Mouse (Mus musculus) heart, postnatal 36 days (tissue): ENCODE results near the gene Rpl9-ps1. TPM values are rescaled to one million over a fixed set of nuclear protein-coding genes. Genes with fewer than 3 reads are reported as not detected.
A peak's percentile ranks its signal among the peaks of the same experiment; 100 is the strongest.

Source experiments
- DNase-seq, 2 experiments: peaks; one replicate each; pipeline ENCODE4 v3.0.0; 2021 to 2022
- intact Hi-C: fragments of 180-260 bp; cut with DNase I; formaldehyde crosslinking; loops from one replicate; pipeline ENCODE4 v1.15.1; 2025
- total RNA-seq, 2 experiments: library from RNA; stranded (reverse); gene quantifications; 2 replicates each; pipeline ENCODE4 v1.2.3; 2021

Gene Rpl9-ps1
- not detected for total RNA-seq

DNA sequence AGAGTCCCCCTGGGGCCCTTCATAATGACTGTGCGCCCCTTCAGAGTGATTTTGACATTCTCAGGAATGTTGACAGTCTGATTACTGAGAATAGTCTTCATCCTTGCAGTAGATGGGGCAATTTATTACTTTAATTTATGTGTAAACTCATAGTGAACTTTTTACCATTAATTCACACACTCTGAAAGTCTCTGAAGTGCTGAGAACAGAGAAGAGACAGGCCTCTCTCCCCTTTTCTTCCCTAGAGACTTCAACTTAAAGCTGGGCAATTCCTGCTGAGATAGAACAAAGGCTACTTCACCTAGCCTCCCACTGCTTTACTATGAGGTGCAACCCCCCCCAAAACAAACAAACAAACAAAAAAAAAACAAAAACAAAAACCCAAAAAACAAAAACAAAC, at the start of gene Rpl9-ps1:
Gene Rpl9-ps1, minus strand, starts transcription at position 101 of the 400 bp plus-strand sequence.
- intact Hi-C loops: no loop called here

DNA sequence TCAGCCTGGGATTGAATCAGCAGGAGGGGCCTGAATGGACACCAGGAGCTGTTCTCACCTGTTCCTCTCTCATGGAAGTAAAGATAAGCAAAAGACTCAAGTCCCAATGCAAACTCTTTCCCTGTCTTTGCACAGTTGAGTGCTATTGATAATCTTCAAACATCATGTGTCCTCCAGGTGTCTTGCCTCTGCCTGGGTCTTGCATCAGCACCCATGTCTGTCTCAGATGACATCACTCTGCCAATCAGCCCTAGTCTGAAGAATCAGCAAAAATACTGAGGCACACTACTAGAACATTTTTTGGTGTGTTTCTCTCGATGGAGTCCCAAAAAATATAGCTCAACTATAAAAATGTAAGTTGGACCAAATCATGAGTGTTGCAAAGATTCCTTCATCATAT, 46.6 kb upstream of the Rpl9-ps1 start:
- intact Hi-C loops: no loop called here
- DNase-seq: no peak

More for the DNA sequence above, at the start of gene Rpl9-ps1:
- no peak for DNase-seq

- intact Hi-C loops: no loop called here
- no peak for DNase-seq
These were observed 44.5 kb upstream of the Rpl9-ps1 start for GRCm38 (mm10) chr11:83689918-83690317.

DNA sequence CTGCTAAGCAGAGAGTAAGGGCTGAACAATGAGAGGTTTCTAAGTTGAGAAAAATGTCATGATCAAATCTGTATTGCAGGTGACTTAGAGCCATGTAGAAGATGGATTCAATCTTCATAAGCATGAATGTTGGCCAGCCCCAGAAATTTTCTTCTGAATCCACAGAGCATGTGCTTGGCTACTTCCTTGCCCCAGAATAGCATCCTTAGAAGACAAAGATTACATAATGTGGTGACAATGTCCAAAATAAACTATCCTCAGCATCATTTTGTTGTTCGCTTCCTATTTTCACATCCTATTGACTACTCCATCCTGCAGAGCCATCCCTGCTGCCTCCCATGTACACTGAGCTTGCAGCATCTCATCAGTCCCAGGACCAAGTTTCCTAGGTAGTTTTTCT, 30.2 kb upstream of the Rpl9-ps1 start:
- intact Hi-C loops: loop anchor here (1.0 kb wide), 1 partner anchor 21 kb away; no protein-coding TSS in a partner anchor
- no peak for DNase-seq

DNA sequence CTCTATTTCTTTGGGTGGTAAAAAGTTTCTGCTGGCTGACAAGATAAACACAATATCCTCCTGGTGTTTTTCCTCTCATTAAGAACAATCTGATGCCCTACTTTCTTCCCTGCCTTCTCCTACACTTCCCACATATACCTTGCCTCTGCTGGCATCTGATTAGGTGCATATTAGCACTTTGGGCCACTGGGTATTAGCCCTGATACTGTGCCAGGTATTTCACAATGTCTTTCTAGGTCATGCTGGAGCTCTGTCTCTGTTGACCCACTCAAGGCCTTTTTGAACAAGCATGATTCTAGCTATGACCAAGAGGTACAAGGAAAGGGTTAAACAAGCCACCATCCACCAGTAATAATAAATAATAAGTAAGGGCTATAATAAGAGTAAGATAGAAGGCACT, 26.3 kb upstream of the Rpl9-ps1 start:
- DNase-seq: no peak
- intact Hi-C loops: no loop called here

- DNase-seq: no peak
- intact Hi-C loops: no loop called here
These were observed 18.1 kb upstream of the Rpl9-ps1 start for GRCm38 (mm10) chr11:83663532-83663931.

DNA sequence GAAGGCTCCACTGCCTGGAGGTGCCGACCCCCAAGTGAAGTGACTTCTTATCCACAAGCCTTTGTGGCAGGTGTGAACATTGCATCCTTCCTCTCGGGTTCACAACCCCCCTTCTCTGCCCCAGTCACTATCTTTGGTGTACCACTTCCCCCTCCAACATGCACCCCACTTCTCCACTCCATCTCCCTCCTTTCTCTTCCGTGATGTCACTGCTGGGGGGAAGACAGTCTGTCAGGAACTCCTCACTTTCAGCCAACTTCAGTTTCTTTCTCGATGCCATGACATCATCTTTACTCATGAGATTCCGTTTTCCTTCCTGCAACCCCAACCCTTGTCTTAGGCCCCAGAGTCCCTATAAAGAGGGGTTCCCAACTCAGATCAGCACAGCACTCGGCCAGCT, 16.8 kb upstream of the Rpl9-ps1 start, which contains the start of gene Ccl4:
Gene Ccl4, plus strand, starts transcription at position 381 of the 400 bp plus-strand sequence.
- DNase-seq: no peak
- intact Hi-C loops: no loop called here

DNA sequence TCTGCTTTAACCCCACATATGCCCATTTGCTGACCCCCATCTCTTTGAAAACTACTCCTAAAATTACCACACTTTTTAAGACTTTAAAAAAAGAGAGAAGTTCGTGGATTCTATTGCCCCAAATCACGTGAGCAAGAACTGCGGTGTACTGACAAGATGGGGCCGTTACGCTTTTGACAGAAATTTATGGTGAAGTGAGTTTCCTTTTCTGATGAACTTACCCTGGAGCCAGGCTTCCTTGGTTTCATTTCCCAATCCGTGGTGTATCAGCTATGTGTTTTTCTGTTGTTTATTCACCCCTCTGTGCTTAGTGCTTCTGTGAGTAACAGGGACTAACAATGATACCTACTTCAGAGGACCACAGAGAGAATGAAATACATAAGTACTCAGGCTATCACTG, 13.4 kb upstream of the Rpl9-ps1 start:
- DNase-seq: no peak

GRCm38 (mm10) chr11:83657508-83657907, 12.1 kb upstream of the Rpl9-ps1 start:
- DNase-seq: no peak
- intact Hi-C loops: no loop called here

More for the DNA sequence above, 13.4 kb upstream of the Rpl9-ps1 start:
- intact Hi-C loops: no loop called here

DNA sequence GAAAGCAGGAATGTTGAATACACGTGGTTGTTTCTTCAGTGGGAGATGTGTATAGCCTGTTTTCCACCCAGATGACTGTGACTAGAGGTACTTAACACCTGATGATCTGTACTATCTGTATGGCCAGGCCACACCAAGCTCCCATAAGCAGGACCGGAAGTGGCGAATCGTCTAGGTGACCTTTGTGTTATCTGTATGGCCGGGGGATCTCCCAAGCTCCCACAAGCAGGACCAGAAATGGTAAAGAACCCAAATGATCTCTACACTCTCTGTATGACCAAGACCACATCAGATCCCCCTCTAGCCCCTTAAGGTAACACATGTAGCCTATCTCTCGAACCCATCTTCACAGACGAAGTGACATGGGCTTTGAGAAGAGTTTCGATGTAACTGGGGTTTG, 9.2 kb upstream of the Rpl9-ps1 start:
- no peak for DNase-seq
- intact Hi-C loops: no loop called here

- no peak for DNase-seq
- intact Hi-C loops: no loop called here
These were observed 4.0 kb upstream of the Rpl9-ps1 start, which contains the start of gene Ccl3 for GRCm38 (mm10) chr11:83649305-83649841. Ccl3 (minus strand) TSS chr11:83649355.

GRCm38 (mm10) chr11:83646356-83647149, 1.1 kb upstream of the Rpl9-ps1 start:
- DNase-seq: no peak
- intact Hi-C loops: no loop called here

DNA sequence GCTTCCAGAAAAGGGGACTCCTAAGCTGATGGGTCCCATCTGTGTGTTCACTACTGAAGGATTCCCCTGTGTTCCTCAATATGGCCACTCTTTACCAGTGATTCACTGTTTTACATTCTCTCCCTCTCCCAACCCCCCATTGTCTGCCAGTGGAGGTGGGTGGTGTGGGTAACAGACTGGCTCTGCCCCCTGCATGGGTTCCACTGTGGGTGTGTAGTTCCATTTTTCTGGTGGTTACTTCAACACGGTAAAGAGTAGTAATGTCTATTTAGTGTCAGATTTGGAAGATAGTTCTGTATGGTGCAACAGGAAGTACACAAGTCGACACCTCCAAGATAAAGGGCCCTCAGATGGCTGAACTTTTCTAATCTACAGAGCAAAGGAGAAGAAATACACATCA, 4.2 kb downstream of the Rpl9-ps1 start:
- no peak for DNase-seq
- intact Hi-C loops: no loop called here

- intact Hi-C loops: no loop called here
- DNase-seq: no peak
These were observed 5.3 kb downstream of the Rpl9-ps1 start for GRCm38 (mm10) chr11:83640141-83640540.

DNA sequence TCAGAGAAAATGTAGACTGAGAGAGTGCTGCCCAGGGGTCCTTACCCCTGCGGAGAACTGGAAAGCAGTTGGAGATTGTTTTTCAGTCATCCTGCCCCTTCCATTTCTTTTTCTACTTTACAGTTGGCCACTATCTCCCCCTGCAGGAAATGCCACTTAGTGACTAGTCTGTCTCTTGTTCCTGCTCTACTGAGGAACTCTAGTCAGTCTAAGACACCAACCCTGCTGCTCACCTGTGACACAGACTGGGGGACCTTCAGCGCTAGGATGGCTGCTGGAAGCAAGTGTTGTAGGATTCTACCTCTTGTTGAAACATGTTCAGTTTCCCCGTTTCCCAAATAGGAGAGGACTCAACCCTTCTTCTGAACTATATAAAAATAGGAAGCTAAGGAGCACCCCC, 5.9 kb downstream of the Rpl9-ps1 start:
- no peak for DNase-seq
- intact Hi-C loops: loop anchor here (2.0 kb wide), 1 partner anchor 99 kb away; no protein-coding TSS in a partner anchor

DNA sequence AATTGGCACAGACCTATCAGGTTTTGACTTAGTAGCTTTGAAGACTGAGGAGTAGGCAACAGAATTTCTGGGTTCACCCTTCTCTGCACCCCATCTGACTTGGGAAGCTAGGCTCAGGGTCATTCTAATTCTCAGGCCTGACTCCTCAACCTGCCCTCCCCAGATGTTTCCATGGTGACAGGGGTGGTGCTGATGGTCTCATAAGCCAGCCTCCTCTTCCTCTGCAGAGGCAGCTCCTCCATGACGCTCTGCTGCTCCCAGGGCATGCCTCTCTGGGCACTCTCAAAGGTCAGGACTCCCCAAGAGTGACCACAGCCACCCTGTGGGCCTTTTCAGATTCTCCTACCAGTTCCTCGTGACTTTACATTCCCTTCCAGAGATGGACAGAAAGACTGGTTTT, 6.5 kb downstream of the Rpl9-ps1 start:
- no peak for DNase-seq

DNA sequence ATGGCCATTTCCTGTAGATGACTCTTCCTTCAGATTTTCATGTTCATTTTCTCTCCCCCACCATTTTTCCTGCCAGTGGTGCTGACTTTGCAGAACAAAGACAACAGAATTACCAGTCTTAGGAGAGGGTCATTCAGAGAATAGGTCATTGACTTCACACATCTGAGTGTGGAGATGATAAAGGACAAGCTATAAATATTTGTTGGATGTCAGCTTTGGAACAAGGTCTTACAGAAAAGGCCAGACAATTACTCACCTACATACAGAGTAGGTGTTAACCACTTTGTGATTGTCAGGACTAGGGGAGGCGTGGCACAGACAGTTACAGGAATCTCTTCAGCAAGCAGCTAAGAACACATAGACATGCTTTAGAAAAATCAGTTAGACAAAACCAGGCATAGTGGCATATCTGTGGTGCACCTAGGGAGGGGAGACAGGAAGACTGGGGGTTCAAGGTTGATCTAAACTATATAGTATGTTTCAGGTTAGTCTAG, 8.6 kb downstream of the Rpl9-ps1 start:
- intact Hi-C loops: no loop called here

More for the DNA sequence above, 6.5 kb downstream of the Rpl9-ps1 start:
- intact Hi-C loops: loop anchor here (2.0 kb wide), 1 partner anchor 100 kb away; no protein-coding TSS in a partner anchor

DNA sequence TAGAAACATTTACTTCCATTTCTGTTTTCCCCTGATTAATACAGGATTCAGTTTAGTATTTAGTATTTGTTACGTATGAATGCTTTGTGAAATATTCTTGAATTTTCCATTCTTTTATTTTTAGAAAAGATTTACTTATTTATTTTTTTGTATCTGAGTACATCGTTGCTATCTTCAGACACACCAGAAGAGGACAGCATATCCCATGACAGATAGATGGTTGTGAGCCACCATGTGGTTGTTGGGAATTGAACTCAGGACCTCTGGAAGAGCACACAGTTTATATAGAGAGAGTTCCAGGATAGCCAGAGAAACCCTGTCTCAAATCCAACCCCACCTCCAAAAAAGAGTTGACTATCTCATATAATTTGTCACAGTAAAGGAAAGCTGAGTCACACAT, 10.5 kb downstream of the Rpl9-ps1 start:
- no peak for DNase-seq
- intact Hi-C loops: loop anchor here (5.0 kb wide), 1 partner anchor 193 kb away; no protein-coding TSS in a partner anchor

More for the DNA sequence above, 8.6 kb downstream of the Rpl9-ps1 start:
- no peak for DNase-seq

DNA sequence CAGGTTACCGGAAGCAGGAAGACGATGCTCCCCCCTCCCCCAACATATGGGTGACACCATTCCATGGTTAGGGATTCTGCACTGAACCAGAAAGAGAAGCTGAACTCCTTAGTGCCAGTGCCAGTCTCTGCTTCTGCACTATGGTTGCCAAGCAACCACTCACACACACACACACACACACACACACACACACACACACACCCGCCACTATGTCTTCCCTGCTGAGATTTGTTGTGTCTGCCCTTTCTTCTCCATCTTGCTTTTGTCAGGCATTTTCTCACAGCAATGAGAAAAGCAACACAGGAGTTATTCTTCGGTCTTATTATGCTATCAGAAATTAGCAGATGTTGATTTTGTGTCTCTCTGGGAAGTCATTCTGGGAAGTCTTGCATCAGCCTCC, 11.0 kb downstream of the Rpl9-ps1 start:
- DNase-seq: no peak
- intact Hi-C loops: loop anchor here (5.0 kb wide), 1 partner anchor 192 kb away; no protein-coding TSS in a partner anchor

DNA sequence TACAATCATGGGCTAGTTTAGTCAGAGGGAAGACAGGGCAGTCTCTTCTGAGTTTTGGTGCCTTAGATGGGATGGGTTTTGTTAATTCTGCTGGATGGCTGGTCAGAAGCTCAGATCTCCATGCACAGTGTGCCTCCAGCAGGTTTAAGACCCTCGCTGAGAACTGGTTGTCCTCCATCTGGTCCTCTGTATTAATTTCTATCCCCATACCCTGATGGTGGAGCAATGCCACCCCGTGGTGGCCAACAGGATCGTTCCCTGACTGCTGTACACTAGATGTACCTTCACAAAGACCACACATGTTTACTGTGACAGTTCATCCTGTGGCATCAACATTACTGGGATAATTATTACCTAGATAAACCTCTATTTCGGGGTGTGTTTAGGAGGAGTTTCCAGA, 12.7 kb downstream of the Rpl9-ps1 start:
- intact Hi-C loops: loop anchor here (2.0 to 5.0 kb wide), 2 partner anchors 76 to 190 kb away; no protein-coding TSS in a partner anchor

DNA sequence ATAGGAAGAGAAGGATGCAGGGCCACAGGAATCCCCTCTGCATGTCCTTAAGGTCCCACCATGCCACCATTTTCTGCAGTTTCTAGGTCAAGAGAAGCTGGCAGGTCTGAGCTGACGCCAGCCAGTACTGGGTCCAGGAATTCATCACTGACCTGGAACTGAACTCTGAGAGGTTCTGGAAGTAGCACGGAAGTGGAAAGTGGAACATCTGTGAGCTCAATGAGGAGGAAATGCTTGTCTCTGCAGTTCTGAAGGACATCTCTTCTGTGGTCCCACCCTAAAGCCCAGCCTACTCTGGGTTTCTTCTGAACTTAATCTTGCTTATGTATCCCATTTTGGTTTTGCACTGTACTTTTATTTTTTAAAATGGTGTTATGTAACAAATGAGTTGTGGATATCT, 14.4 kb downstream of the Rpl9-ps1 start:
- peak in 1 of 2 experiments; percentile 19 for DNase-seq
- intact Hi-C loops: loop anchor here (5.0 kb wide), 1 partner anchor 189 kb away; no protein-coding TSS in a partner anchor

More for the DNA sequence above, 12.7 kb downstream of the Rpl9-ps1 start:
- DNase-seq: no peak
